Mouse (Mus musculus) limb, embryonic 14.5 days (tissue): ENCODE measurements around the gene Fbxl2. TPM values are rescaled to one million over a fixed set of nuclear protein-coding genes. Genes with fewer than 3 reads are reported as not detected.

ENCODE experiments used
- ATAC-seq: fragments of 200-750 bp; cut with Nextera tagmentation; 2 replicates; pipeline ENCODE4 v1.8.0; 2017; ENCODE audit warnings: low read depth, moderate number of reproducible peaks, moderate TSS enrichment; ENCODE audit not compliant: low FRiP score
- DNase-seq: peaks from one replicate; pipeline ENCODE4 v3.0.0-alpha.2; 2015; ENCODE audit warnings: low spot score
- H3K27ac ChIP-seq: fragments of 300-500 bp; sonication (generic); replicated peaks from 2 replicates; pipeline ENCODE4 v1.5.1; 2014; ENCODE audit warnings: low read depth, mild to moderate bottlenecking, low read length, moderate library complexity, mixed read lengths
- H3K27me3 ChIP-seq: fragments of 300-500 bp; sonication (generic); 2 replicates; pipeline ENCODE4 v1.6.1; 2014; ENCODE audit warnings: low read length, mixed read lengths; ENCODE audit not compliant: control insufficient read depth, insufficient read depth
- H3K36me3 ChIP-seq: fragments of 300-500 bp; sonication (generic); 2 replicates; pipeline ENCODE4 v1.6.1; 2014; ENCODE audit warnings: mild to moderate bottlenecking, low read length, moderate library complexity, mixed read lengths; ENCODE audit not compliant: control insufficient read depth, insufficient read depth
- H3K4me1 ChIP-seq: fragments of 300-500 bp; sonication (generic); 2 replicates; pipeline ENCODE4 v1.6.1; 2014; ENCODE audit warnings: antibody characterized with exemption, low read length, mixed read lengths; ENCODE audit not compliant: control insufficient read depth, insufficient read depth
- H3K4me2 ChIP-seq: fragments of 300-500 bp; sonication (generic); replicated peaks from 2 replicates; pipeline ENCODE4 v1.6.1; 2014; ENCODE audit warnings: low read depth, mild to moderate bottlenecking, low read length, moderate library complexity; ENCODE audit not compliant: severe bottlenecking
- H3K4me3 ChIP-seq: fragments of 300-500 bp; sonication (generic); replicated peaks from 2 replicates; pipeline ENCODE4 v1.5.1; 2014; ENCODE audit warnings: low read length
- H3K9ac ChIP-seq: fragments of 300-500 bp; sonication (generic); 2 replicates; pipeline ENCODE4 v1.6.1; 2014; ENCODE audit warnings: mild to moderate bottlenecking, low read depth, low read length, moderate library complexity; ENCODE audit not compliant: severe bottlenecking
- H3K9me3 ChIP-seq: fragments of 300-500 bp; sonication (generic); 2 replicates; pipeline ENCODE4 v1.6.1; 2016; ENCODE audit warnings: low read length; ENCODE audit not compliant: control insufficient read depth
- POLR2A ChIP-seq: fragments of 200-500 bp; IDR thresholded peaks from 2 replicates; pipeline ENCODE4 v1.8.0; 2012; ENCODE audit warnings: inconsistent platforms, mild to moderate bottlenecking, moderate library complexity, borderline replicate concordance; ENCODE audit not compliant: insufficient read depth, insufficient read length; ENCODE audit errors: extremely low read depth
- WGBS: fragments of 180-500 bp; shearing (Covaris S2); extraction: QIAGEN DNeasy Blood & Tissue Kit; methylation state at CpG from one replicate; pipeline ENCODE4 v1.1.7; 2014; 5-methylcytosine and 5-hydroxymethylcytosine counted together
- polyA plus RNA-seq, 2 experiments: library from polyadenylated mRNA; depleted of rRNA in 1 of 2; stranded (reverse) in 1 of 2; unstranded in 1 of 2; fragments of >200 nt; fragmentation: Nextera tagmentation in 1 of 2; extraction: Ambion mirVana in 1 of 2; gene quantifications; 2 replicates each; pipeline versions ENCODE4 v1.2.1 to v1.2.3; 2012 to 2014

Gene Fbxl2
- polyA plus RNA-seq, 2 experiments = 4.6 to 8.3 TPM

DNA sequence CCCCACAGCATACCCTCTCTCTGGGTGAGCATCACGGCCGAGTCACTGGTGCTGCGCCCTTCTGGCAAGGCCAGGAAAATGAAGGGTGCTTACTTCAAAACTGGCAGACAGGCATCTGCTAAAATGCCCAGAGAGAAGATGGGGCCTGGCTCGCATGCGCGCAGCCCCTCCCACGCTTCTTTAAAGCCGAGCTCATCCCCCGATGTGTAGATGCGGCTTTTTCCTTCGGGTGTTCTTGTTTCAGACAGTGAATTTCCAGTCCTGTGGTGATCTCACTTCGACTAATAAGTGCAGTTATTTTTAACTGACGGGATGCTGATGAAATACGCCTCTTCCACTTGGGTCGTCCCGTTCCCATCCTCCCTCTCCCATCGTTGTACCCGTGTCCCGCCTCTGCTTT lies 27.7 kb upstream of the Fbxl2 start:
- TF ChIP-seq POLR2A = no peak
- H3K9me3 ChIP-seq = no peaks in the 10 kb centered on the region
- H3K4me2 ChIP-seq = no peak overlapping the region
- H3K4me3 ChIP-seq = no peak overlapping the region
- H3K4me1 ChIP-seq = no peaks in the 10 kb centered on the region
- no peaks in the 10 kb centered on the region for H3K27me3 ChIP-seq
- 81% methylated on average over 19 of the region's 19 CpGs for WGBS
- no peak overlapping the region for H3K27ac ChIP-seq
- ATAC-seq = no peak
- H3K36me3 ChIP-seq = no peaks in the 10 kb centered on the region
- DNase-seq = no peak
- H3K9ac ChIP-seq = no peak overlapping the region

DNA sequence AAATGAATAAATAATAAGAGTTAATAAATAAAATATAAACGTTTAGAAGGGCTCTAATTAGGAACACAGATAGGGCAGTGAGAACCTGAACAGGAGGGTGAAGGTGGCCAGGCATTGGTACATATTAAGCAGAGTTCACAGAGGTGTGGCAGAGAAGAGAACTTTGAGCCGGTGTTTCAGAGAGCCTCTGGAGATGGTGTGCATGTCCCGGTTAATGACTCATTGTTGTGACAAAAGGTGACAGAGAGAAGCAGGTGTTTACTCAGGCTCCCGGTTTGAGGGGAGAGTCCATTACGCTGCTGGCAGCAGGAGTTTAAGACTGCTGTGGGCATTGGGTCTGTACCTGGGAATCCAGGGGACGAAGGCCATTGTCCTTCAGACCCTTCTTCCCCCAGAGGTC lies 23.4 kb upstream of the Fbxl2 start:
- no peaks in the 10 kb centered on the region for H3K4me1 ChIP-seq
- H3K27me3 ChIP-seq = no peaks in the 10 kb centered on the region
- no peak overlapping the region for H3K4me2 ChIP-seq
- no peak for DNase-seq
- ATAC-seq = no peak
- TF ChIP-seq POLR2A = no peak
- 64% methylated on average over 6 of the region's 6 CpGs for WGBS
- no peak overlapping the region for H3K9ac ChIP-seq
- no peaks in the 10 kb centered on the region for H3K36me3 ChIP-seq
- no peak overlapping the region for H3K4me3 ChIP-seq
- H3K27ac ChIP-seq = no peak overlapping the region
- H3K9me3 ChIP-seq = no peaks in the 10 kb centered on the region

DNA sequence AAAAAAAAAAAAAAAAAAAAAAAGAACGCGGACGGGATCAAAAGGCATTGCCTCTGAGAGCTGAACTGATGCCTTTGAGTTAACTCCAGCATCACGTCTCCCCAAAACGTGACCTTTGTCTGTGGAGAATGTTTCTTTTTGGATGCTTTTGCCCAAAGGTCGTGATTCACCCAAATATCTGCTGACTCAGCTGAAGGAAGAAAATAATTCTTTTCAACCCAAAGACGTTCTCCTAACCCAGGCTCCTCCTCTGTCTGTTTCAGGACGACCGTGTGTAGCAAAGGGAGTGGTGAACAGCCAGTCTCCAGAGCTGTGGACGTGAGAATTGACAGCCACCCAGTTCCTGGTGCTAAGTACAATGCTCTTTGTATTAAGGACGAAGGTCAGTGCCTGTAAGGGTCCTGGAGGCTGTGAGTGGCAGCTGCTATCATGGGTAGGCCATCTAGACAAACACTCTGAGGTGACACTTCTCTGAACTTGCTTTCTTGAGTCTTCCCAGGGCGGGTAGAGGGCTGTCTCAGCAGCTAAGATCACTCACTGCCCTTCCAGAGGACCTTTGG lies 22.6 kb upstream of the Fbxl2 start:
- no peaks in the 10 kb centered on the region for H3K36me3 ChIP-seq
- H3K9me3 ChIP-seq = no peaks in the 10 kb centered on the region
- no peaks in the 10 kb centered on the region for H3K4me1 ChIP-seq
- H3K4me3 ChIP-seq = no peak overlapping the region
- H3K4me2 ChIP-seq = no peak overlapping the region
- H3K9ac ChIP-seq = no peak overlapping the region
- ATAC-seq (no peak), DNase-seq (no peak)
- no peak overlapping the region for H3K27ac ChIP-seq
- TF ChIP-seq POLR2A = no peak
- H3K27me3 ChIP-seq = no peaks in the 10 kb centered on the region
- WGBS = 63% methylated on average over 12 of the region's 12 CpGs

DNA sequence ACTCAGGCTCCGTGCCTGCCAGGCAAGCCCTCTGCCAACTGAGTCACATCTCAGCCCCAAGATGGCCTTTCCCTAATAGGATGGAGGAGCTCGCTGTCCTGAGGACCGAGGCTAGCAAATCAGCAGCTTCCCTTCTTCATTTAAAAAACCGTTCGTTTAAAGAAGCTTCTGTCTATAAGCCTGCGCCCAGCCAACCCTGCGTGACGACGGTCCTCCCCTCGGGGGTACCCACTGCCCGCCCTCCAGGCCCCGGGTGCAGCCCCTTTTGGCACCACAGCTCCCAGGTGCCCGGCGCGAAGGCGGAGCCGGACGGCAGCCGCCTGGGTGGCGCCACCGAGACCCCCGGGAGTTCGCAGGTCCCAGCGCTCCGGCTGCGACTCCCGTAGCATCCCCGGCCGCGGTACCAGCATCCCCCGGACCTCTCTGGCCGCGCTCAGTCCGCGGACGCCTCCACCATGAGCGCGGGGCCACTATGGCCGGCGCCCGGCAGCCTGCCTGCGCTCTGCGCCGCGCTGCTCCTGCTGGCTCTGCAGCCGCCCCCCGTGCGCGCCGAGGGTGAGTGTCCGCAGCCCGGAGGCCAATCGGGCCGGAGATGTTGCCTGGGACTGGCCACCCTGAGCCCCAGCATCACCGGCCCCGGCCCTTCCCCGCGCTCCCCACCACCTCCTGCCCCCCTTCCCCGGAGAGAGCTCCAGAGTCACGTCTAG lies 11.3 kb upstream of the Fbxl2 start, which contains the start of gene Susd5:
TSS of gene Susd5 (plus strand) at position 51 of the 707 bp plus-strand sequence.
- Histone ChIP-seq H3K27ac (0 out of 2 replicates have a peak within 1 kb of the TSS, but pooled peaks have one; percentile 13), H3K27me3 (peaks cover 35% of the 10 kb centered on the region), H3K4me3 (peak within 1 kb of the TSS; percentile 57), H3K36me3 (no peaks in the 10 kb centered on the region), H3K4me1 (no peaks in the 10 kb centered on the region), H3K9me3 (no peaks in the 10 kb centered on the region), H3K9ac (peak within 1 kb of the TSS; percentile 62), H3K4me2 (peak within 1 kb of the TSS; percentile 81)
- no peak for TF ChIP-seq POLR2A
- ATAC-seq (peak; percentile 42; the same call in 1 of the 2 replicates), DNase-seq (peak; percentile 9)
- WGBS = under 1% methylated on average over 45 of the region's 60 CpGs

DNA sequence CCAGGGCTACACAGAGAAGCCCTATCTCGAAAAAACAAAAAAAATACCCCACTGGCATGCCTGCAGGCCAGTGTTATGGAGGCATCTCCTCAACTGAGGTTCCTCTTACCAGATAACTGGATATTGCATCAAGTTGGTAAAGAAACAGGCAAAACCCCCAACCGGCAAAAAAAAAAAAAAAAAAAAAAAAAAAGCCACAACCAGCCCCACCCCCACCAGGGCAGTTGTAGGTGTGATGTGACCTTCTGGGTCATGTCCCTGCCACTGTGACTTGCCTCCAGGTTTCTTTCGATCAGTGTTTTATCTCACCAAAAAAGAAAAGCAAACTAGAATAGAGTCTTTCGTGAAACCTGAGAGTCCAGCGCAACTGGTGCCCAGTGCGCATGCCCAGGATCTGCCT lies 6.9 kb upstream of the Fbxl2 start:
- DNase-seq (no peak), ATAC-seq (no peak)
- H3K4me1 ChIP-seq = no peaks in the 10 kb centered on the region
- WGBS = 76% methylated on average over 6 of the region's 6 CpGs
- H3K36me3 ChIP-seq = no peaks in the 10 kb centered on the region
- no peak overlapping the region for H3K4me3 ChIP-seq
- TF ChIP-seq POLR2A = no peak
- no peak overlapping the region for H3K9ac ChIP-seq
- H3K9me3 ChIP-seq = no peaks in the 10 kb centered on the region
- no peak overlapping the region for H3K27ac ChIP-seq
- no peak overlapping the region for H3K4me2 ChIP-seq
- H3K27me3 ChIP-seq = peaks cover 24% of the 10 kb centered on the region
